Mouse (Mus musculus): Measurements from ENCODE around the gene Zfp46. TPM values are rescaled to one million over a fixed set of nuclear protein-coding genes. Genes with fewer than 3 reads are reported as not detected.

The Zfp46 gene
- polyA plus RNA-seq, 1 experiment from 2014 or later: 43.2 TPM

GRCm38 (mm10) chr4:136327238-136327637 is 42.8 kb downstream of the Zfp46 start:
- peaks cover 14% of the 10 kb centered on the region; the same call in 1 of the 2 replicates for H3K36me3 ChIP-seq (replicated peaks)
- no peaks in the 10 kb centered on the region for H3K4me1 ChIP-seq
- no peak overlapping the region for H3K27ac ChIP-seq
- no peaks in the 10 kb centered on the region for H3K9me3 ChIP-seq
- no peak overlapping the region for H3K9ac ChIP-seq
- 90% methylated on average over 5 of the region's 5 CpGs for WGBS
- no peak overlapping the region for H3K4me2 ChIP-seq
- no peak for ATAC-seq (replicated peaks)
- H3K27me3 ChIP-seq (replicated peaks): no peaks in the 10 kb centered on the region
- no peak overlapping the region for H3K4me3 ChIP-seq

GRCm38 (mm10) chr4:136328115-136328514 is 43.6 kb downstream of the Zfp46 start:
- no peak overlapping the region for H3K4me3 ChIP-seq
- H3K4me1 ChIP-seq: no peaks in the 10 kb centered on the region
- no peaks in the 10 kb centered on the region for H3K27me3 ChIP-seq (replicated peaks)
- H3K4me2 ChIP-seq: no peak overlapping the region
- H3K9me3 ChIP-seq: no peaks in the 10 kb centered on the region
- no peak for ATAC-seq (replicated peaks)
- H3K36me3 ChIP-seq (replicated peaks): peaks cover 14% of the 10 kb centered on the region; the same call in 1 of the 2 replicates
- no peak overlapping the region for H3K27ac ChIP-seq
- no peak overlapping the region for H3K9ac ChIP-seq

- no peaks in the 10 kb centered on the region for H3K9me3 ChIP-seq
- WGBS: 92% methylated on average over 3 of the region's 3 CpGs
- no peak overlapping the region for H3K4me2 ChIP-seq
- ATAC-seq (replicated peaks): no peak
- no peak overlapping the region for H3K9ac ChIP-seq
- H3K4me1 ChIP-seq: no peaks in the 10 kb centered on the region
- H3K36me3 ChIP-seq (replicated peaks): peaks cover 20% of the 10 kb centered on the region
- H3K27me3 ChIP-seq (replicated peaks): no peaks in the 10 kb centered on the region
- no peak overlapping the region for H3K27ac ChIP-seq
- no peak overlapping the region for H3K4me3 ChIP-seq
Observed at GRCm38 (mm10) chr4:136331709-136332108, 47.2 kb downstream of the Zfp46 start.

GRCm38 (mm10) chr4:136333191-136333590 is 48.7 kb downstream of the Zfp46 start:
- no peak for ATAC-seq (replicated peaks)
- Histone ChIP-seq H3K4me2 (no peak overlapping the region), H3K9me3 (no peaks in the 10 kb centered on the region), H3K27ac (no peak overlapping the region), H3K27me3 (replicated peaks) (no peaks in the 10 kb centered on the region), H3K9ac (no peak overlapping the region), H3K4me3 (no peak overlapping the region), H3K36me3 (replicated peaks) (peaks cover 17% of the 10 kb centered on the region), H3K4me1 (no peaks in the 10 kb centered on the region)
- WGBS: 86% methylated on average over 3 of the region's 3 CpGs

- no peak overlapping the region for H3K27ac ChIP-seq
- no peaks in the 10 kb centered on the region for H3K9me3 ChIP-seq
- WGBS: 72% methylated on average over 2 of the region's 2 CpGs
- H3K4me2 ChIP-seq: no peak overlapping the region
- H3K4me3 ChIP-seq: no peak overlapping the region
- H3K27me3 ChIP-seq (replicated peaks): no peaks in the 10 kb centered on the region
- H3K9ac ChIP-seq: no peak overlapping the region
- peaks cover 17% of the 10 kb centered on the region for H3K36me3 ChIP-seq (replicated peaks)
- no peak for ATAC-seq (replicated peaks)
- H3K4me1 ChIP-seq: no peaks in the 10 kb centered on the region
Observed at GRCm38 (mm10) chr4:136335065-136335464, 50.6 kb downstream of the Zfp46 start.

- Histone ChIP-seq H3K4me2 (no peak overlapping the region), H3K36me3 (replicated peaks) (peaks cover 13% of the 10 kb centered on the region)
- WGBS: 64% methylated on average over 4 of the region's 4 CpGs
Observed at GRCm38 (mm10) chr4:136337129-136337528, 52.6 kb downstream of the Zfp46 start.

More at GRCm38 (mm10) chr4:136337129-136337528, 52.6 kb downstream of the Zfp46 start:
- ATAC-seq (replicated peaks): no peak
- no peak overlapping the region for H3K27ac ChIP-seq
- H3K4me3 ChIP-seq: no peak overlapping the region
- H3K9me3 ChIP-seq: no peaks in the 10 kb centered on the region
- H3K27me3 ChIP-seq (replicated peaks): no peaks in the 10 kb centered on the region
- no peaks in the 10 kb centered on the region for H3K4me1 ChIP-seq
- no peak overlapping the region for H3K9ac ChIP-seq

Other genes with a start within 250 kb of the Zfp46 start
- gene Rpl11, start 231.3 kb upstream of the Zfp46 start, polyA plus RNA-seq (2015; fragmentation: Nextera tagmentation; extraction: Ambion mirVana): 262 and 276 TPM in 2 replicates
- 127 and 151 TPM in 2 replicates for gene Id3, start 141.2 kb upstream of the Zfp46 start, polyA plus RNA-seq (2015; fragmentation: Nextera tagmentation; extraction: Ambion mirVana)
- gene E2f2, start 112.3 kb upstream of the Zfp46 start, polyA plus RNA-seq (2015; fragmentation: Nextera tagmentation; extraction: Ambion mirVana): 2.2 and 2.3 TPM in 2 replicates
- 5.1 and 5.2 TPM in 2 replicates for gene Asap3, start 78.3 kb upstream of the Zfp46 start, polyA plus RNA-seq (2015; fragmentation: Nextera tagmentation; extraction: Ambion mirVana)
- 1.4 and 1.8 TPM in 2 replicates for gene Tcea3, start 37.0 kb upstream of the Zfp46 start, polyA plus RNA-seq (2015; fragmentation: Nextera tagmentation; extraction: Ambion mirVana)
- 226 and 237 TPM in 2 replicates for gene Hnrnpr, start 26.3 kb downstream of the Zfp46 start, polyA plus RNA-seq (2015; fragmentation: Nextera tagmentation; extraction: Ambion mirVana)
- gene Htr1d, start 138.8 kb downstream of the Zfp46 start, polyA plus RNA-seq (2015; fragmentation: Nextera tagmentation; extraction: Ambion mirVana): 1.4 and 1.9 TPM in 2 replicates
- 0.15 and 0.19 TPM in 2 replicates for gene 6030445D17Rik, start 177.6 kb downstream of the Zfp46 start, polyA plus RNA-seq (2015; fragmentation: Nextera tagmentation; extraction: Ambion mirVana)
- gene Luzp1, start 185.1 kb downstream of the Zfp46 start, polyA plus RNA-seq (2015; fragmentation: Nextera tagmentation; extraction: Ambion mirVana): 52.0 and 57.7 TPM in 2 replicates

Data from midbrain, embryonic 15.5 days (tissue).